Mouse (Mus musculus) midbrain, embryonic 14.5 days (tissue): ENCODE measurements at regions not wholly inside any gene's neighbourhood (a gene's known extent, or its start where the extent isn't known, plus 50 kb on each side); places are given as distances from the start of the nearest gene placed in this dataset.
A peak's percentile ranks its signal among the peaks of the same experiment; 100 is the strongest.

Experiments used
- ATAC-seq: fragments of 200-750 bp; cut with Nextera tagmentation; 2 replicates; pipeline ENCODE4 v1.8.0; 2017; ENCODE audit warnings: moderate number of reproducible peaks, moderate library complexity; ENCODE audit not compliant: low FRiP score, low TSS enrichment
- DNase-seq: peaks from one replicate; pipeline ENCODE4 v3.0.0-alpha.2; 2015
- H3K27ac ChIP-seq: fragments of 300-500 bp; sonication (generic); replicated peaks from 2 replicates; pipeline ENCODE4 v1.5.1; 2014; ENCODE audit warnings: mild to moderate bottlenecking, low read depth, low read length, moderate library complexity
- H3K27me3 ChIP-seq: fragments of 300-500 bp; sonication (generic); 2 replicates; pipeline ENCODE4 v1.6.1; 2014; ENCODE audit warnings: low read length, control low read depth, mixed read lengths; ENCODE audit not compliant: control insufficient read depth, insufficient read depth
- H3K36me3 ChIP-seq: fragments of 300-500 bp; sonication (generic); 2 replicates; pipeline ENCODE4 v1.6.1; 2014; ENCODE audit warnings: low read length, control low read depth; ENCODE audit not compliant: control insufficient read depth, insufficient read depth
- H3K4me1 ChIP-seq: fragments of 300-500 bp; sonication (generic); 2 replicates; pipeline ENCODE4 v1.6.1; 2014; ENCODE audit warnings: mild to moderate bottlenecking, antibody characterized with exemption, low read length, control low read depth; ENCODE audit not compliant: control insufficient read depth, insufficient read depth
- H3K4me2 ChIP-seq: fragments of 300-500 bp; sonication (generic); 2 replicates; pipeline ENCODE4 v1.6.1; 2014; ENCODE audit warnings: mild to moderate bottlenecking, low read length, moderate library complexity
- H3K4me3 ChIP-seq: fragments of 300-500 bp; sonication (generic); replicated peaks from 2 replicates; pipeline ENCODE4 v1.5.1; 2014; ENCODE audit warnings: low read depth, low read length
- H3K9ac ChIP-seq: fragments of 300-500 bp; sonication (generic); replicated peaks from 2 replicates; pipeline ENCODE4 v1.6.1; 2014; ENCODE audit warnings: mild to moderate bottlenecking, low read length, moderate library complexity
- H3K9me3 ChIP-seq: fragments of 300-500 bp; sonication (generic); 2 replicates; pipeline ENCODE4 v1.6.1; 2016; ENCODE audit warnings: low read length, control low read depth, mixed read lengths; ENCODE audit not compliant: control insufficient read depth
- WGBS: fragments of 180-500 bp; shearing (Covaris S2); extraction: QIAGEN DNeasy Blood & Tissue Kit; methylation state at CpG from one replicate; pipeline ENCODE4 v1.1.7; 2014; 5-methylcytosine and 5-hydroxymethylcytosine counted together

GRCm38 (mm10) chr12:28922236-28922635 lies 170.6 kb downstream of the Eipr1 start:
- Histone ChIP-seq H3K36me3 (no peaks in the 10 kb centered on the region), H3K9me3 (no peaks in the 10 kb centered on the region), H3K4me2 (no peak overlapping the region), H3K9ac (no peak overlapping the region), H3K4me3 (no peak overlapping the region), H3K4me1 (no peaks in the 10 kb centered on the region), H3K27me3 (no peaks in the 10 kb centered on the region), H3K27ac (no peak overlapping the region)
- ATAC-seq (no peak), DNase-seq (no peak)
- WGBS = 88% methylated on average over 2 of the region's 2 CpGs

- ATAC-seq = no peak
- no peak overlapping the region for H3K27ac ChIP-seq
- H3K4me2 ChIP-seq = no peak overlapping the region
- 94% methylated on average over 4 of the region's 4 CpGs for WGBS
- no peak overlapping the region for H3K9ac ChIP-seq
- H3K4me3 ChIP-seq = no peak overlapping the region
- no peaks in the 10 kb centered on the region for H3K36me3 ChIP-seq
- H3K4me1 ChIP-seq = no peaks in the 10 kb centered on the region
- no peak for DNase-seq
- no peaks in the 10 kb centered on the region for H3K27me3 ChIP-seq
- no peaks in the 10 kb centered on the region for H3K9me3 ChIP-seq
Measured at GRCm38 (mm10) chr12:28925206-28925605, 173.6 kb downstream of the Eipr1 start.

- no peaks in the 10 kb centered on the region for H3K27me3 ChIP-seq
- DNase-seq = no peak
- H3K27ac ChIP-seq = no peak overlapping the region
- no peak overlapping the region for H3K4me3 ChIP-seq
- WGBS = 88% methylated on average over 7 of the region's 7 CpGs
- no peaks in the 10 kb centered on the region for H3K4me1 ChIP-seq
- ATAC-seq = no peak
- no peaks in the 10 kb centered on the region for H3K9me3 ChIP-seq
- H3K4me2 ChIP-seq = no peak overlapping the region
- H3K36me3 ChIP-seq = no peaks in the 10 kb centered on the region
- H3K9ac ChIP-seq = no peak overlapping the region
Measured at GRCm38 (mm10) chr12:28939936-28940335, 188.3 kb downstream of the Eipr1 start.

GRCm38 (mm10) chr12:28948889-28949288 lies 197.3 kb downstream of the Eipr1 start:
- Histone ChIP-seq H3K4me1 (peaks cover 14% of the 10 kb centered on the region; the same call in 1 of the 2 replicates), H3K36me3 (no peaks in the 10 kb centered on the region), H3K4me3 (no peak overlapping the region), H3K9me3 (no peaks in the 10 kb centered on the region), H3K27me3 (no peaks in the 10 kb centered on the region), H3K9ac (no peak overlapping the region), H3K4me2 (no peak overlapping the region), H3K27ac (peak overlapping the region; percentile 49)
- DNase-seq (peak; percentile 45), ATAC-seq (no peak)
- 38% methylated on average over 9 of the region's 9 CpGs for WGBS

GRCm38 (mm10) chr12:28949307-28949706 lies 197.7 kb downstream of the Eipr1 start:
- H3K4me3 ChIP-seq = no peak overlapping the region
- no peaks in the 10 kb centered on the region for H3K27me3 ChIP-seq
- no peak overlapping the region for H3K4me2 ChIP-seq
- WGBS = 75% methylated on average over 10 of the region's 10 CpGs
- no peak overlapping the region for H3K9ac ChIP-seq
- ATAC-seq (no peak), DNase-seq (peak; percentile 44)
- peak overlapping the region; percentile 49 for H3K27ac ChIP-seq
- H3K4me1 ChIP-seq = peaks cover 14% of the 10 kb centered on the region; the same call in 1 of the 2 replicates
- no peaks in the 10 kb centered on the region for H3K9me3 ChIP-seq
- no peaks in the 10 kb centered on the region for H3K36me3 ChIP-seq

- no peaks in the 10 kb centered on the region for H3K9me3 ChIP-seq
- H3K4me3 ChIP-seq = no peak overlapping the region
- H3K36me3 ChIP-seq = no peaks in the 10 kb centered on the region
- H3K27me3 ChIP-seq = no peaks in the 10 kb centered on the region
- WGBS = 74% methylated on average over 1 of the region's 1 CpGs
- H3K9ac ChIP-seq = no peak overlapping the region
- no peak overlapping the region for H3K27ac ChIP-seq
- DNase-seq (no peak), ATAC-seq (no peak)
- H3K4me1 ChIP-seq = no peaks in the 10 kb centered on the region
- H3K4me2 ChIP-seq = no peak overlapping the region
Measured at GRCm38 (mm10) chr12:28957155-28957554, 205.6 kb downstream of the Eipr1 start.

GRCm38 (mm10) chr12:28958661-28959060 lies 207.1 kb downstream of the Eipr1 start:
- whole genome bisulfite sequencing = 72% methylated on average over 1 of the region's 1 CpGs

GRCm38 (mm10) chr12:28969671-28970379 lies 218.2 kb downstream of the Eipr1 start:
- no peaks in the 10 kb centered on the region for H3K36me3 ChIP-seq
- no peak for DNase-seq
- no peak for ATAC-seq
- H3K9me3 ChIP-seq = peaks cover 3% of the 10 kb centered on the region; the same call in 1 of the 2 replicates
- H3K27ac ChIP-seq = no peak overlapping the region
- no peak overlapping the region for H3K4me2 ChIP-seq
- no peaks in the 10 kb centered on the region for H3K4me1 ChIP-seq
- no peaks in the 10 kb centered on the region for H3K27me3 ChIP-seq
- H3K9ac ChIP-seq = no peak overlapping the region
- H3K4me3 ChIP-seq = no peak overlapping the region
- 83% methylated on average over 2 of the region's 2 CpGs for WGBS

More at GRCm38 (mm10) chr12:28958661-28959060, 207.1 kb downstream of the Eipr1 start:
- Histone ChIP-seq H3K4me3 (no peak overlapping the region), H3K9ac (no peak overlapping the region), H3K27ac (no peak overlapping the region), H3K36me3 (no peaks in the 10 kb centered on the region), H3K4me2 (no peak overlapping the region), H3K4me1 (no peaks in the 10 kb centered on the region), H3K9me3 (no peaks in the 10 kb centered on the region), H3K27me3 (no peaks in the 10 kb centered on the region)
- no peak for ATAC-seq
- no peak for DNase-seq

- Histone ChIP-seq H3K9me3 (peaks cover 3% of the 10 kb centered on the region; the same call in 1 of the 2 replicates), H3K27ac (peak overlapping the region; percentile 39), H3K27me3 (no peaks in the 10 kb centered on the region), H3K4me2 (no peak overlapping the region), H3K36me3 (no peaks in the 10 kb centered on the region), H3K4me1 (0 out of 2 replicates have a peak, but pooled peaks cover 3% of the 10 kb centered on the region), H3K4me3 (no peak overlapping the region), H3K9ac (no peak overlapping the region)
- DNase-seq (peak; percentile 79), ATAC-seq (peak; percentile 57)
- 13% methylated on average over 6 of the region's 6 CpGs for WGBS
Measured at GRCm38 (mm10) chr12:28974571-28975041, 223.0 kb downstream of the Eipr1 start.
